Mouse (Mus musculus): ENCODE data around the gene Yipf3. TPM values are rescaled to one million over a fixed set of nuclear protein-coding genes. Genes with fewer than 3 reads are reported as not detected.

Gene Yipf3
- 109 and 124 TPM in 2 replicates for polyA plus RNA-seq (2015; fragmentation: Nextera tagmentation; extraction: Ambion mirVana)

GRCm38 (mm10) chr17:46247512-46248188 lies at the start of gene Yipf3, which contains the start of gene Polr1c:
TSS of gene Yipf3 (plus strand) at chr17:46248080.
TSS of gene Polr1c (minus strand) at chr17:46248054.

GRCm38 (mm10) chr17:46202421-46203071 lies 45.3 kb upstream of the Yipf3 start, which contains the start of the genes Polh and Xpo5:
TSS of gene Polh (minus strand) at chr17:46202645.
TSS of gene Xpo5 (plus strand) at chr17:46202782.

GRCm38 (mm10) chr17:46253452-46254084 lies 5.7 kb downstream of the Yipf3 start, which contains the start of gene Lrrc73:
TSS of gene Lrrc73 (plus strand) at chr17:46253531.

GRCm38 (mm10) chr17:46282483-46283123 lies 34.7 kb downstream of the Yipf3 start, which contains the start of gene Tjap1:
TSS of gene Tjap1 (minus strand) at chr17:46283026.

GRCm38 (mm10) chr17:46297364-46298219 lies 49.7 kb downstream of the Yipf3 start, which contains the start of gene Dlk2:
TSS of gene Dlk2 (plus strand) at chr17:46297421.

MicroRNAs encoded within 50 kb of the gene (microRNA counts, 519-probe panel; counts per million panel counts)
- microRNA mmu-miR-693-3p (not detected), microRNA mmu-miR-693-5p (not detected)

Small RNAs within 50 kb of the gene (microRNA-seq; reads per million reads assigned to microRNA genes)
- gene Mir693: not detected

Other genes starting within 250 kb of the Yipf3 start
- gene Vegfa, start 215.7 kb upstream of the Yipf3 start, polyA plus RNA-seq (2015; fragmentation: Nextera tagmentation; extraction: Ambion mirVana): 2.1 and 2.5 TPM in 2 replicates
- 73.0 and 78.2 TPM in 2 replicates for gene Mrps18a, start 137.1 kb upstream of the Yipf3 start, polyA plus RNA-seq (2015; fragmentation: Nextera tagmentation; extraction: Ambion mirVana)
- 4.6 and 4.9 TPM in 2 replicates for gene Rsph9, start 103.9 kb upstream of the Yipf3 start, polyA plus RNA-seq (2015; fragmentation: Nextera tagmentation; extraction: Ambion mirVana)
- gene Mad2l1bp, start 94.5 kb upstream of the Yipf3 start, polyA plus RNA-seq (2015; fragmentation: Nextera tagmentation; extraction: Ambion mirVana): 18.7 and 20.4 TPM in 2 replicates
- gene Gtpbp2, start 87.0 kb upstream of the Yipf3 start, polyA plus RNA-seq (2015; fragmentation: Nextera tagmentation; extraction: Ambion mirVana): 13.4 and 15.1 TPM in 2 replicates
- gene Polh, start 45.4 kb upstream of the Yipf3 start, polyA plus RNA-seq (2015; fragmentation: Nextera tagmentation; extraction: Ambion mirVana): 7.7 and 11.9 TPM in 2 replicates
- gene Xpo5, start 45.3 kb upstream of the Yipf3 start, polyA plus RNA-seq (2015; fragmentation: Nextera tagmentation; extraction: Ambion mirVana): 13.0 and 15.6 TPM in 2 replicates
- gene Polr1c, start within 50 bp of the Yipf3 start, polyA plus RNA-seq (2015; fragmentation: Nextera tagmentation; extraction: Ambion mirVana): 39.0 TPM in 2 replicates
- 0.43 and 0.46 TPM in 2 replicates for gene Lrrc73, start 5.5 kb downstream of the Yipf3 start, polyA plus RNA-seq (2015; fragmentation: Nextera tagmentation; extraction: Ambion mirVana)
- 27.2 and 28.3 TPM in 2 replicates for gene Tjap1, start 34.9 kb downstream of the Yipf3 start, polyA plus RNA-seq (2015; fragmentation: Nextera tagmentation; extraction: Ambion mirVana)
- 15.5 and 16.6 TPM in 2 replicates for gene Dlk2, start 49.3 kb downstream of the Yipf3 start, polyA plus RNA-seq (2015; fragmentation: Nextera tagmentation; extraction: Ambion mirVana)
- gene Abcc10, start 80.3 kb downstream of the Yipf3 start, polyA plus RNA-seq (2015; fragmentation: Nextera tagmentation; extraction: Ambion mirVana): 3.4 and 4.0 TPM in 2 replicates
- gene Zfp318, start 135.7 kb downstream of the Yipf3 start, polyA plus RNA-seq (2015; fragmentation: Nextera tagmentation; extraction: Ambion mirVana): 5.7 and 6.6 TPM in 2 replicates
- gene Crip3, start 180.8 kb downstream of the Yipf3 start, polyA plus RNA-seq (2015; fragmentation: Nextera tagmentation; extraction: Ambion mirVana): not detected in 2 replicates
- gene Slc22a7, start 190.4 kb downstream of the Yipf3 start, polyA plus RNA-seq (2015; fragmentation: Nextera tagmentation; extraction: Ambion mirVana): not detected in 2 replicates
- 0.02 TPM in 2 replicates for gene Ttbk1, start 239.6 kb downstream of the Yipf3 start, polyA plus RNA-seq (2015; fragmentation: Nextera tagmentation; extraction: Ambion mirVana)
- 17.5 and 18.0 TPM in 2 replicates for gene Dnph1, start 248.6 kb downstream of the Yipf3 start, polyA plus RNA-seq (2015; fragmentation: Nextera tagmentation; extraction: Ambion mirVana)